Mouse (Mus musculus): ENCODE results near the gene Thsd7b. TPM values are rescaled to one million over a fixed set of nuclear protein-coding genes. Genes with fewer than 3 reads are reported as not detected.

Thsd7b gene
- polyA plus RNA-seq, 1 experiment from 2014 or later: 0.33 TPM

DNA sequence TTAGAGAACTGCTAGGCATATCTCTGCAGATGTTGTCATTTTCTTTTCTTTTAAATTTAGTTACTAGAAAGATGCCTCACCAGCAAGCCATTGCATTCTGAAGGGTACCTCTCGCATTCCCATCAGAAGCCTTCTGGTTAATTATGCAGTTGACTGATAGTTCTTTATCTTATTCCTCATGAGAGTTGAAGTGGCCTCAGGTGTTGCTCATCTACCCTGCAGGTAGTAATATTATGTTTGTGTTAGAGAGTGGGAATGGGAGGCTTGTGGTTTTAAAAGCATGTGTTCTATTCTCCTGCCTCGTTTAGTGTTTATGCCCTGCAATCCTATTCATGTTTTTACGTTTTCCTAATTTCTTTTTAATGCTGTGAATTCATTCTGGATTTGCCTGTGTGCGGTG lies 265.9 kb downstream of the Thsd7b start:
- WGBS: 82% methylated on average over 4 of the region's 4 CpGs
- no peaks in the 10 kb centered on the region for H3K9me3 ChIP-seq (ENCODE audit: control insufficient read depth)
- H3K27ac ChIP-seq (ENCODE audit: low read depth, low read length): no peak overlapping the region
- no peak overlapping the region for H3K4me2 ChIP-seq (replicated peaks; ENCODE audit: low read depth)
- H3K27me3 ChIP-seq (replicated peaks; ENCODE audit: control insufficient read depth, insufficient read depth, low read length): no peaks in the 10 kb centered on the region
- H3K36me3 ChIP-seq (ENCODE audit: control insufficient read depth, insufficient read depth): no peaks in the 10 kb centered on the region
- no peak for ATAC-seq
- no peak overlapping the region for H3K4me3 ChIP-seq (ENCODE audit: low read depth, low read length)
- no peak for TF ChIP-seq CTCF (IDR thresholded peaks at IDR 0.05; ENCODE audit: low read depth)
- H3K4me1 ChIP-seq (replicated peaks; ENCODE audit: control insufficient read depth, insufficient read depth, low read length): no peaks in the 10 kb centered on the region
- no peak overlapping the region for H3K9ac ChIP-seq (ENCODE audit: low read depth, low read length)

DNA sequence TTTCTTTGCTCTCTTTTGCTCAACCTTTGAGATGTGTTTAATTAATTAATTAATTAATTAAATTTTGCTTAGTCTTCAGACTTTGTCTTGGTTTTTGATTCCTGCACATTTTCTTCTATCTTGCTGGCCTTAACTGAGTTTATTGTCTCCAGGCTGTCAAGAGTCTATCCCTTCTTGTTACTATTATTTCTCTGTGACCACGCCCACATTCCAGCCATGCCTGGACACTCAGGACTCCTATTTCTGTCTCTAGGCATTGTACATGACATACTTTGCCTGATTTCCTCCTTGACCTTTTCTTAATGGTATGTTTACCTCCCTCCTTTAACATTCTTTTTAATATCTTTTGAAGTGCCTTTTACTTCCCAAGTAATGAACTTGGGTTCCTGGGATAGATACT lies 267.6 kb downstream of the Thsd7b start:
- H3K4me2 ChIP-seq (replicated peaks; ENCODE audit: low read depth): no peak overlapping the region
- H3K36me3 ChIP-seq (ENCODE audit: control insufficient read depth, insufficient read depth): no peaks in the 10 kb centered on the region
- H3K9ac ChIP-seq (ENCODE audit: low read depth, low read length): no peak overlapping the region
- no peaks in the 10 kb centered on the region for H3K4me1 ChIP-seq (replicated peaks; ENCODE audit: control insufficient read depth, insufficient read depth, low read length)
- no peak for ATAC-seq
- 41% methylated on average over 1 of the region's 1 CpGs for WGBS
- TF ChIP-seq CTCF (IDR thresholded peaks at IDR 0.05; ENCODE audit: low read depth): no peak
- no peaks in the 10 kb centered on the region for H3K27me3 ChIP-seq (replicated peaks; ENCODE audit: control insufficient read depth, insufficient read depth, low read length)
- no peak overlapping the region for H3K27ac ChIP-seq (ENCODE audit: low read depth, low read length)
- no peak overlapping the region for H3K4me3 ChIP-seq (ENCODE audit: low read depth, low read length)
- H3K9me3 ChIP-seq (ENCODE audit: control insufficient read depth): no peaks in the 10 kb centered on the region

DNA sequence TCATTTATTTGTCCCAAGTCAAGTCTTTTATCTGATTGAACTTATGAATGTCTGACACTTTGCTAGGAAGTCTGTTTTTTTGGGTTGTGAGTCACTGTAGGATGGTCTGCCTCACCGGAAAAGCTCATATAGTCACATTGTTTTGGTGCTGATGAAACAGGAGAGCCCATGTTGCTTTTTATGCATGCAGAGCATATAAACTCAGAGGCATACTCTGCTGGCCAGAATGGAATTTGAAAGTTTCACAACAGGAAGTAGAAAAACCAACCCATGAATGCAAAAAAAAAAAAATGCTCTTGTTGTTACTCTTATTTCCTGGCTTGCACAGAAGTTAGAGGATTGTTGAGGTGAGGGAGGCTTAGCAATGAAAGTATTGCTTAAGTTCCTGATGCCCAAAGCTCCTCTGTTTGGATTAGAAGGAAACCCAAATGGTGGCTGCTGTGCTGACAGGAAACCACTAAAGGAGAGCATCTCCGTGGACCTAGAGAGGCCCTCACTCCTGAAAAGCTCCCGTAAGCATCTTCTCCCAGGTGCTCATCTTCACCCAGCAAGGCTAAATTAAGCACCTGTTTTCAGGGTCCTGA lies 269.6 kb downstream of the Thsd7b start:
- Histone ChIP-seq H3K36me3 (ENCODE audit: control insufficient read depth, insufficient read depth) (no peaks in the 10 kb centered on the region), H3K9ac (ENCODE audit: low read depth, low read length) (no peak overlapping the region), H3K4me2 (replicated peaks; ENCODE audit: low read depth) (no peak overlapping the region), H3K4me1 (replicated peaks; ENCODE audit: control insufficient read depth, insufficient read depth, low read length) (no peaks in the 10 kb centered on the region), H3K27ac (ENCODE audit: low read depth, low read length) (no peak overlapping the region), H3K27me3 (replicated peaks; ENCODE audit: control insufficient read depth, insufficient read depth, low read length) (no peaks in the 10 kb centered on the region), H3K9me3 (ENCODE audit: control insufficient read depth) (no peaks in the 10 kb centered on the region), H3K4me3 (ENCODE audit: low read depth, low read length) (no peak overlapping the region)
- WGBS: 83% methylated on average over 3 of the region's 3 CpGs
- ATAC-seq: no peak
- TF ChIP-seq CTCF (IDR thresholded peaks at IDR 0.05; ENCODE audit: low read depth): no peak

DNA sequence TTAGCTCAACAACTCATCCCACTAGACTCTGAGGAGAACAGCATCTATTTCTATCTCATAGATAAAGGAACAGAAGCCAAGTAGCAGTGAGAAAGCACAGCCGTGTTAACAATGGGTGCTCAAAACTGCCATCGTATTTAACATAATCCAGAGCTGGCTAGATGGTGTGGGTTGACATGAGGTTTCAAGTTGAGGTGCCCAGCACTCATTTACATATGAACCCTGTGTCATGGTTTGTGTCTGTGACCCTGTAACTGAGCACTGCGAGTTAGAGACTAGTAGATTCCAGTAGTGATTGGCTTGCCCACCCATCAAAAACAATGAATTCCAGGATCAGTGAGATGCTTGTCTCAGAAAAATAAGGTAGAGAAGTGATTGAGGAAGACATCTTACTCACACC lies 270.1 kb downstream of the Thsd7b start:
- H3K27ac ChIP-seq (ENCODE audit: low read depth, low read length): no peak overlapping the region
- no peaks in the 10 kb centered on the region for H3K9me3 ChIP-seq (ENCODE audit: control insufficient read depth)
- no peak for ATAC-seq
- H3K4me3 ChIP-seq (ENCODE audit: low read depth, low read length): no peak overlapping the region
- no peaks in the 10 kb centered on the region for H3K36me3 ChIP-seq (ENCODE audit: control insufficient read depth, insufficient read depth)
- H3K4me1 ChIP-seq (replicated peaks; ENCODE audit: control insufficient read depth, insufficient read depth, low read length): no peaks in the 10 kb centered on the region
- H3K9ac ChIP-seq (ENCODE audit: low read depth, low read length): no peak overlapping the region
- H3K27me3 ChIP-seq (replicated peaks; ENCODE audit: control insufficient read depth, insufficient read depth, low read length): no peaks in the 10 kb centered on the region
- TF ChIP-seq CTCF (IDR thresholded peaks at IDR 0.05; ENCODE audit: low read depth): no peak
- H3K4me2 ChIP-seq (replicated peaks; ENCODE audit: low read depth): no peak overlapping the region
- 77% methylated on average over 3 of the region's 3 CpGs for WGBS

DNA sequence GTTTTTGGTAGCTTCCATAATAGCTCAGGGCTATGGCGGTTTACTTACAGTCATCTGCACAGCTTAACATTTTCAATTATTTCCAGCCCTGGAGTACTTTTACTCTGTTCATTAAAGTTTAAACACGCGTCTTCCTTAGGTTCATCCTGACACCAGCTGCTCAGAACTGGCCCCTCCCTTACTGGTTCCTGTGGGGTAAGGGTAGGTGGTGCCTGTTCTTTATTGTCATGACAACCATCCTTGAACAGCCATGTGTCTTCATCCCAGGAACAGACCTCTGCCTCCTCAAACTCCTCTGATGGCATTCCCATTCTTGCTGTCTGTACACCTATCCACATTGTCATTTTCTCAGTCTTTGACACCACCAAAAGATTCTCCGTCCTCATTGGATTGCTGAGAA lies 285.0 kb downstream of the Thsd7b start:
- no peaks in the 10 kb centered on the region for H3K36me3 ChIP-seq (ENCODE audit: control insufficient read depth, insufficient read depth)
- no peaks in the 10 kb centered on the region for H3K4me1 ChIP-seq (replicated peaks; ENCODE audit: control insufficient read depth, insufficient read depth, low read length)
- TF ChIP-seq CTCF (IDR thresholded peaks at IDR 0.05; ENCODE audit: low read depth): no peak
- no peak overlapping the region for H3K27ac ChIP-seq (ENCODE audit: low read depth, low read length)
- no peak overlapping the region for H3K4me2 ChIP-seq (replicated peaks; ENCODE audit: low read depth)
- WGBS: 91% methylated on average over 4 of the region's 4 CpGs
- ATAC-seq: no peak
- no peak overlapping the region for H3K9ac ChIP-seq (ENCODE audit: low read depth, low read length)
- no peak overlapping the region for H3K4me3 ChIP-seq (ENCODE audit: low read depth, low read length)
- no peaks in the 10 kb centered on the region for H3K27me3 ChIP-seq (replicated peaks; ENCODE audit: control insufficient read depth, insufficient read depth, low read length)
- H3K9me3 ChIP-seq (ENCODE audit: control insufficient read depth): no peaks in the 10 kb centered on the region

DNA sequence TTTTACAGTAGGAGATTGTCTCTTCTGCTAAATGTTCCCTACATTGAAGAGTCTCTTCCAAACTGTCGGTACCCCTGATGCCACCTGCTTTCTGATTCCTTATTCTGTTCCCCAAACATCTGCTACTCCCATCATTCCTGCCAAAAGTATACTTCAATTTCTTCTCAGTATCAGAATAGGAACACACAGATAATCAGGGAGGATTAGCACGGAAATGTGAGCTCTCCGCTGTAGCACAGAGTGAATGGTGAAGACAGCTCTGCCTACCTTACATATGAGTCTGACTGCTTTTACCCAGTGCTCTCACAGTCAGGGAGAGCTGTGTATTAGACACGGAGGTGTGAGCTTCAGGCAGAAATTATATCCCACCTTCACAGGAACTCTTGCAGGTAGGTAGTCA lies 286.0 kb downstream of the Thsd7b start:
- TF ChIP-seq CTCF (IDR thresholded peaks at IDR 0.05; ENCODE audit: low read depth): no peak
- Histone ChIP-seq H3K4me2 (replicated peaks; ENCODE audit: low read depth) (no peak overlapping the region), H3K27me3 (replicated peaks; ENCODE audit: control insufficient read depth, insufficient read depth, low read length) (no peaks in the 10 kb centered on the region), H3K27ac (ENCODE audit: low read depth, low read length) (no peak overlapping the region), H3K9me3 (ENCODE audit: control insufficient read depth) (no peaks in the 10 kb centered on the region), H3K4me3 (ENCODE audit: low read depth, low read length) (no peak overlapping the region), H3K36me3 (ENCODE audit: control insufficient read depth, insufficient read depth) (no peaks in the 10 kb centered on the region), H3K9ac (ENCODE audit: low read depth, low read length) (no peak overlapping the region), H3K4me1 (replicated peaks; ENCODE audit: control insufficient read depth, insufficient read depth, low read length) (no peaks in the 10 kb centered on the region)
- WGBS: 86% methylated on average over 4 of the region's 4 CpGs
- no peak for ATAC-seq

DNA sequence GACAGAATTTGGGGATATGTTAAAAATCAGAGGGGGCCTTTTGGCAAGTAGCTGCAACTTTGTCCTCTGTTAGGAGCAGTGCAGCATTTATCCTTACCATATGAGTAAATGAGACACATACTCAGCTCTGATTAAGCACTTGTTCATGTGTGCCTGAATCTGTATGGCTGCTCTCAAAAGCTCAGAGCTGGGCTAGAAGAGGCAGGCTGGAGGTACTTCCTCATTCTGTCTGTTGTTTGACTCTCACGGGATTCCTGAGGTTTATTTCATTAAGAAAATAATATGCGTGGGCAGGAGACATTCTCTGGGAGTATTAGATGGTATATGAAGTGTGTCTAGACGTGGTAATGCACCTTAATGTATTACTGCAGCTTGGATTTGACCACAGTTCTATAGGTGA lies 286.7 kb downstream of the Thsd7b start:
- 65% methylated on average over 3 of the region's 3 CpGs for WGBS
- Histone ChIP-seq H3K9ac (ENCODE audit: low read depth, low read length) (no peak overlapping the region), H3K36me3 (ENCODE audit: control insufficient read depth, insufficient read depth) (no peaks in the 10 kb centered on the region), H3K4me1 (replicated peaks; ENCODE audit: control insufficient read depth, insufficient read depth, low read length) (no peaks in the 10 kb centered on the region), H3K27ac (ENCODE audit: low read depth, low read length) (no peak overlapping the region), H3K4me3 (ENCODE audit: low read depth, low read length) (no peak overlapping the region), H3K9me3 (ENCODE audit: control insufficient read depth) (no peaks in the 10 kb centered on the region), H3K27me3 (replicated peaks; ENCODE audit: control insufficient read depth, insufficient read depth, low read length) (no peaks in the 10 kb centered on the region), H3K4me2 (replicated peaks; ENCODE audit: low read depth) (no peak overlapping the region)
- no peak for ATAC-seq
- TF ChIP-seq CTCF (IDR thresholded peaks at IDR 0.05; ENCODE audit: low read depth): no peak

Data from intestine, postnatal 0 days (tissue).